Mouse (Mus musculus) kidney, adult 2 months (tissue): Measurements from ENCODE around the gene Otog.

Source experiments
- CTCF ChIP-seq: fragments of 200-500 bp; conservative IDR thresholded peaks from 2 replicates; pipeline ENCODE4 v1.5.1; 2011; ENCODE audit warnings: low read depth, mild to moderate bottlenecking, control low read depth, low read length, moderate library complexity, mixed read lengths; ENCODE audit not compliant: insufficient read depth, insufficient read length
- POLR2A ChIP-seq: fragments of 200-500 bp; IDR thresholded peaks from one replicate; pipeline ENCODE4 v1.6.1; 2011; ENCODE audit warnings: low read depth, low read length, control low read depth

- TF ChIP-seq POLR2A (no peak), CTCF (no peak)
Observed at GRCm38 (mm10) chr7:46195356-46195755, 45.4 kb upstream of the Otog start.
